Mouse (Mus musculus): ENCODE data around the gene Pcnx2. TPM values are rescaled to one million over a fixed set of nuclear protein-coding genes. Genes with fewer than 3 reads are reported as not detected.
A peak's percentile ranks its signal among the peaks of the same experiment; 100 is the strongest.

Pcnx2 gene
- polyA plus RNA-seq, 1 experiment from 2014 or later = 5.6 TPM

- Histone ChIP-seq H3K9me3 (ENCODE audit: control insufficient read depth, low read length) (no peaks in the 10 kb centered on the region), H3K27ac (ENCODE audit: low read length) (no peak overlapping the region), H3K4me1 (replicated peaks; ENCODE audit: control insufficient read depth, insufficient read depth, low read length) (no peaks in the 10 kb centered on the region), H3K9ac (replicated peaks; ENCODE audit: low read depth, low read length) (no peak overlapping the region), H3K36me3 (ENCODE audit: control insufficient read depth, insufficient read depth) (no peaks in the 10 kb centered on the region), H3K4me2 (ENCODE audit: low read length) (no peak overlapping the region), H3K4me3 (replicated peaks; ENCODE audit: low read length) (no peak overlapping the region), H3K27me3 (replicated peaks; ENCODE audit: control insufficient read depth, insufficient read depth, low read length) (no peaks in the 10 kb centered on the region)
- WGBS = 82% methylated on average over 5 of the region's 5 CpGs
- no peak for ATAC-seq
Measured at GRCm38 (mm10) chr8:125853300-125853699, 44.8 kb downstream of the Pcnx2 start.

DNA sequence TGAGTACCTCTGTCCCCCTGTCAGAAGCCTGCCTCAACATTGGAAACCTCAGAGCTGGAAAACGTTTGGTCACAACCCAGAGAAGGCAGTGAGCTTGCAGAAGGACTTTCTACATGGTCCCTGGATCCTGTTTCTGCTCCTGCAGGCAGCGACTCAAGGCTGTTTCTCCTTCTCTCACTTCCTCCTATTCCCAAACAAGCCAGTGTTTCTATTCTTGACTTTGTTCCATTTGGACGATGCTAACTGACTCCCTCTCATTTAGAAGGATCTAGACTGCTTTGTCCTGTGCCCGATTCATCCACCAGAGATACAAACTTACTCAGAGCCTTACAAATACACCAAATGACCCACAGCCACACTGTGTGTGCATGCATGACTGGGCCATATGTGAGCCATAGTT, 48.9 kb downstream of the Pcnx2 start:
- no peak overlapping the region for H3K9ac ChIP-seq (replicated peaks; ENCODE audit: low read depth, low read length)

DNA sequence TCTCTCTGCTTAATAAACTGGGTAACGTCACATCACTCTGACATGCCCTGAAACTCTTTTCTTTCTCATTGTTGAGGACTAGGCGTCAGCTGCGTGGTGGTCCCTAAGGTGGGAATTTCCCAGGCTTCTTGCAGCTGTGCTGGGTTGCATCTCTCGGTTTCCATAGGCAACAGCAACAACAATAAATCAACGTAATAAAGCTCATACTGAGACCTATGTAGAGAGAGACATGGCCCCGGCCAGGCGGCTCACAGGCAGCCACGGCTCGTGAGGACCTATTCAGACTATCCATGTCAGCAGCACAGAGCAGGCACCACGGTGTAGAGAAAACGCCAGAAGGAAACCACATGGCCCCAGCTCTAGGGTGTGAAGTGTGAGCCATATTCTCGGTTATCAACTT, 50.3 kb downstream of the Pcnx2 start:
- 46% methylated on average over 12 of the region's 12 CpGs for WGBS
- no peak overlapping the region for H3K9ac ChIP-seq (replicated peaks; ENCODE audit: low read depth, low read length)
- no peak overlapping the region for H3K27ac ChIP-seq (ENCODE audit: low read length)
- no peak overlapping the region for H3K4me2 ChIP-seq (ENCODE audit: low read length)
- no peak for ATAC-seq
- H3K36me3 ChIP-seq (ENCODE audit: control insufficient read depth, insufficient read depth) = no peaks in the 10 kb centered on the region
- H3K9me3 ChIP-seq (ENCODE audit: control insufficient read depth, low read length) = no peaks in the 10 kb centered on the region
- H3K4me3 ChIP-seq (replicated peaks; ENCODE audit: low read length) = no peak overlapping the region
- no peaks in the 10 kb centered on the region for H3K27me3 ChIP-seq (replicated peaks; ENCODE audit: control insufficient read depth, insufficient read depth, low read length)
- peaks cover 7% of the 10 kb centered on the region for H3K4me1 ChIP-seq (replicated peaks; ENCODE audit: control insufficient read depth, insufficient read depth, low read length)

More for the DNA sequence above, 48.9 kb downstream of the Pcnx2 start:
- ATAC-seq = no peak
- no peaks in the 10 kb centered on the region for H3K9me3 ChIP-seq (ENCODE audit: control insufficient read depth, low read length)
- no peak overlapping the region for H3K4me2 ChIP-seq (ENCODE audit: low read length)
- 69% methylated on average over 4 of the region's 4 CpGs for WGBS
- no peak overlapping the region for H3K27ac ChIP-seq (ENCODE audit: low read length)
- no peak overlapping the region for H3K4me3 ChIP-seq (replicated peaks; ENCODE audit: low read length)
- H3K27me3 ChIP-seq (replicated peaks; ENCODE audit: control insufficient read depth, insufficient read depth, low read length) = no peaks in the 10 kb centered on the region
- no peaks in the 10 kb centered on the region for H3K4me1 ChIP-seq (replicated peaks; ENCODE audit: control insufficient read depth, insufficient read depth, low read length)
- H3K36me3 ChIP-seq (ENCODE audit: control insufficient read depth, insufficient read depth) = no peaks in the 10 kb centered on the region

DNA sequence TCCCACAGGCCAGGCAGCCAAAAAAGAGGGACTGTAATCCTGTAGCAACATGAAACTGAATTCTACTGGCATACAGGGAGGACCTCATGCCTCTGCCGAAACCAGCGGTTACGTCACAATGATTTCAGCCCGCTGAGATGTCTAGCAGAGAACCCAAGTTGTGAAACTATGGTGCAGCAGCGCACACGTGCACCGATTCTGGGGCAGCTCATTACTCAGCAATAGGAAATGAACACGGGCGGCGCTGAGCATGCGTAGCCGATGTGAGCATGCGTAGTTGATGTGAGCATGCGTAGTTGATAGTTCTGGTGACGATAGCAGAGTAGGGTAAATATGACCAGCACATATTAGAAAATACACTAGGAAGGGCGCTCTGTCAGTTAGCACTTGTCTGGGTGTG, 52.8 kb downstream of the Pcnx2 start:
- Histone ChIP-seq H3K36me3 (ENCODE audit: control insufficient read depth, insufficient read depth) (no peaks in the 10 kb centered on the region), H3K4me3 (replicated peaks; ENCODE audit: low read length) (no peak overlapping the region), H3K9me3 (ENCODE audit: control insufficient read depth, low read length) (no peaks in the 10 kb centered on the region), H3K4me2 (ENCODE audit: low read length) (no peak overlapping the region), H3K27ac (ENCODE audit: low read length) (no peak overlapping the region), H3K9ac (replicated peaks; ENCODE audit: low read depth, low read length) (no peak overlapping the region), H3K27me3 (replicated peaks; ENCODE audit: control insufficient read depth, insufficient read depth, low read length) (no peaks in the 10 kb centered on the region), H3K4me1 (replicated peaks; ENCODE audit: control insufficient read depth, insufficient read depth, low read length) (peaks cover 11% of the 10 kb centered on the region)
- WGBS = 94% methylated on average over 16 of the region's 16 CpGs
- no peak for ATAC-seq

DNA sequence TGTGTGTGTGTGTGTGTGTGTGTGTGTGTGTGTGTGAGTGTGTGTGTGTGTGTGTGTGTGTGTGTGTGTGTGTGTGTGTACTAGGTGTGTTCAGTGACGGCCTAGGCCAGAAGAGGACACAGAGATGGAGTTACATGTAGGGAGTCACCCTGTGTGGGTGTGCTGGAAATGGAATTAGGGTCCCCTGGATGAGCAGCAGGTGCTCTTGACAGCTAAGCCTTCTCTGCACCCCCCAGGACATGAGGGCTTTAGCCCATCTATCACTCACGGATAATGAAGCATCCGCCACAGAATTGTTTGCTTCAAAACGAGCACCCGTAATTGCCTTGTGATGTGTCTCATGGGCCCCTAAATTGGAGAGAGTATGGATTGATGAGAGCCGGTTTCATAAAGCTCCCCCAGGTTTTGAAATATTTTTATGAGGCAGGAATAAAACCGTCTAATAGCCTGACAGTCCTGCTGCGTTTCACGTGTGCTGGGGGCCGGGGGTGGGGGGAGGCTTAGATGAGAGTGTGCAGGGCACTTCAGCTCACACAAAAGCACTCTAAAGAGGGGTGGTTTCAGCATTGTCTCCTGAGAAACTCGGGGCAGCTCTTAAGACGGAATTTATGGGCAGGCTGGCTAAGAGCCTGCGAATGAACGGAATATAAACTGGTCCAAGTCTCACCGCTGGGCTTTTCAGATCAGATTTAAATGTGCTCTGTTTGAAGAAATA, 54.8 kb downstream of the Pcnx2 start:
- 19% methylated on average over 15 of the region's 15 CpGs for WGBS
- H3K36me3 ChIP-seq (ENCODE audit: control insufficient read depth, insufficient read depth) = no peaks in the 10 kb centered on the region
- H3K4me3 ChIP-seq (replicated peaks; ENCODE audit: low read length) = no peak overlapping the region
- H3K9me3 ChIP-seq (ENCODE audit: control insufficient read depth, low read length) = no peaks in the 10 kb centered on the region
- H3K4me1 ChIP-seq (replicated peaks; ENCODE audit: control insufficient read depth, insufficient read depth, low read length) = peaks cover 11% of the 10 kb centered on the region
- ATAC-seq = no peak
- H3K4me2 ChIP-seq (ENCODE audit: low read length) = no peak overlapping the region
- H3K27ac ChIP-seq (ENCODE audit: low read length) = no peak overlapping the region
- H3K9ac ChIP-seq (replicated peaks; ENCODE audit: low read depth, low read length) = no peak overlapping the region
- no peaks in the 10 kb centered on the region for H3K27me3 ChIP-seq (replicated peaks; ENCODE audit: control insufficient read depth, insufficient read depth, low read length)

DNA sequence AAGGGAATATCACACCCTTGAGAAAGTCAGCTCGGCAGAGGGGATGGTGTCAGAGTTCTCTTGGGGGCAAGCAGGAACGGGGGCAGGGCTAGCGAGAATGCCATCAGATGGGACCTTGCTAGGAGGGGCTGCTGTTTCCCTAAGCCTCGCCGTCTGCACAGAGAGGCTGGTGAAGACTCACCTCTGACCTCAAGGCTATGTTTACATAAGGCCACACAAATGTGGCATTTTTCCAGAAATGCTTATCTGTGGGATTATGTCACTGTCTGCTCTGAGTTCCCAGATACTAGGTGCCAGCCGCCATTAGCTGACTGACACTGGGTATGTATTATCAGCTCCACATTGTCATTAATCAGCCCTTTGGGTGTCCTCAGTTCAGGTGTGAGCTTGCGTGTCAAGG, 56.0 kb downstream of the Pcnx2 start:
- Histone ChIP-seq H3K9me3 (ENCODE audit: control insufficient read depth, low read length) (no peaks in the 10 kb centered on the region), H3K27ac (ENCODE audit: low read length) (no peak overlapping the region), H3K4me3 (replicated peaks; ENCODE audit: low read length) (no peak overlapping the region), H3K36me3 (ENCODE audit: control insufficient read depth, insufficient read depth) (no peaks in the 10 kb centered on the region; the same call in 1 of the 2 replicates), H3K4me1 (replicated peaks; ENCODE audit: control insufficient read depth, insufficient read depth, low read length) (peaks cover 11% of the 10 kb centered on the region), H3K4me2 (ENCODE audit: low read length) (no peak overlapping the region), H3K27me3 (replicated peaks; ENCODE audit: control insufficient read depth, insufficient read depth, low read length) (no peaks in the 10 kb centered on the region), H3K9ac (replicated peaks; ENCODE audit: low read depth, low read length) (no peak overlapping the region)
- no peak for ATAC-seq
- WGBS = 81% methylated on average over 7 of the region's 7 CpGs

GRCm38 (mm10) chr8:125824688-125825087, 73.4 kb downstream of the Pcnx2 start:
- no peak overlapping the region for H3K27ac ChIP-seq (ENCODE audit: low read length)
- no peaks in the 10 kb centered on the region for H3K9me3 ChIP-seq (ENCODE audit: control insufficient read depth, low read length)
- H3K4me3 ChIP-seq (replicated peaks; ENCODE audit: low read length) = no peak overlapping the region
- H3K36me3 ChIP-seq (ENCODE audit: control insufficient read depth, insufficient read depth) = no peaks in the 10 kb centered on the region
- no peak for ATAC-seq
- H3K4me2 ChIP-seq (ENCODE audit: low read length) = no peak overlapping the region
- no peaks in the 10 kb centered on the region for H3K27me3 ChIP-seq (replicated peaks; ENCODE audit: control insufficient read depth, insufficient read depth, low read length)
- peaks cover 16% of the 10 kb centered on the region for H3K4me1 ChIP-seq (replicated peaks; ENCODE audit: control insufficient read depth, insufficient read depth, low read length)
- H3K9ac ChIP-seq (replicated peaks; ENCODE audit: low read depth, low read length) = no peak overlapping the region
- 42% methylated on average over 2 of the region's 2 CpGs for WGBS

- no peaks in the 10 kb centered on the region for H3K9me3 ChIP-seq (ENCODE audit: control insufficient read depth, low read length)
- no peak overlapping the region; the same call in 1 of the 2 replicates for H3K27ac ChIP-seq (ENCODE audit: low read length)
- WGBS = 51% methylated on average over 12 of the region's 12 CpGs
- no peak overlapping the region for H3K4me3 ChIP-seq (replicated peaks; ENCODE audit: low read length)
- peak; percentile 43; the same call in 1 of the 2 replicates for ATAC-seq
- no peaks in the 10 kb centered on the region for H3K27me3 ChIP-seq (replicated peaks; ENCODE audit: control insufficient read depth, insufficient read depth, low read length)
- H3K4me2 ChIP-seq (ENCODE audit: low read length) = no peak overlapping the region
- no peaks in the 10 kb centered on the region for H3K36me3 ChIP-seq (ENCODE audit: control insufficient read depth, insufficient read depth)
- H3K4me1 ChIP-seq (replicated peaks; ENCODE audit: control insufficient read depth, insufficient read depth, low read length) = peaks cover 20% of the 10 kb centered on the region
- H3K9ac ChIP-seq (replicated peaks; ENCODE audit: low read depth, low read length) = no peak overlapping the region
Measured at GRCm38 (mm10) chr8:125823719-125824118, 74.4 kb downstream of the Pcnx2 start.

DNA sequence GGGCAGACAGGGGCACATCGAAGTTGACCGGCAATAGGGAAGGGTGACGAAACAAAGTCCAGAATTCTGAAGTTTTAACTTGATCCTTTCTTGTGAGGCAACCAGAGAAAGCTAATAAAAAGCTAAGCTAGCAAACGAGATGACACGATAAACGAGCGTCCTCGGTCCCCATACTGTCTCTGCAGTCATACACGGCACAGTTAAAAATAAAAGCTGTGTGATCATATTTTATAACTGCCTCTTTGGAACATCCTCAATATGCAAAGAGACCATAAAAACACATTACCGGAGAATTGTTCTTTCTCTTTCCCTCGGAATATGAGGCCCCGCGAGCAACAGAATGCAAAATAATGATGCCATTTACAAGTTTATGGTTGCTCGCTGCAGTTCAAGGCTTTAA, 76.1 kb downstream of the Pcnx2 start:
- no peak overlapping the region for H3K4me3 ChIP-seq (replicated peaks; ENCODE audit: low read length)
- no peak overlapping the region for H3K4me2 ChIP-seq (ENCODE audit: low read length)
- no peaks in the 10 kb centered on the region for H3K36me3 ChIP-seq (ENCODE audit: control insufficient read depth, insufficient read depth)
- H3K9ac ChIP-seq (replicated peaks; ENCODE audit: low read depth, low read length) = no peak overlapping the region
- no peaks in the 10 kb centered on the region for H3K9me3 ChIP-seq (ENCODE audit: control insufficient read depth, low read length)
- H3K27ac ChIP-seq (ENCODE audit: low read length) = no peak overlapping the region
- 70% methylated on average over 14 of the region's 14 CpGs for WGBS
- H3K4me1 ChIP-seq (replicated peaks; ENCODE audit: control insufficient read depth, insufficient read depth, low read length) = peaks cover 21% of the 10 kb centered on the region
- ATAC-seq = no peak
- H3K27me3 ChIP-seq (replicated peaks; ENCODE audit: control insufficient read depth, insufficient read depth, low read length) = no peaks in the 10 kb centered on the region

DNA sequence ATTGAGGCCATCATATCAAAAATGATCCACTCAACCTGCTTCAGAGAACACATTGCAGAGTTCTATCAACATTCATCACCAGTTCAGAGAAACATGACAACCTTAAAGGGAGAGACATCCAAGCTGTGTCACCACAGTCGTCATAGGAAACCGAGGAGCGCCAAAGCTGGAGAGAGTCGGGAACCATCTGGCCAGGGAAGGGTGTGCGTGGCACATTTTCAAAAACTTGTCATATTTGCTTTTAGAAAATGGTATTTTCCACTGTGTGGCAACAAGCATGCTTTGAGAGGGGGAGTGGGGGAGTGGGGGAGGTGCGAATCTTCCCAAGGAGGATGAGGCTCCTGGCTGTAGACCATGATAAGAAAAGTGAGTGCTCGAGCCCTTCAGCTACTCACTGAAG, 78.3 kb downstream of the Pcnx2 start:
- Histone ChIP-seq H3K4me2 (ENCODE audit: low read length) (no peak overlapping the region), H3K9me3 (ENCODE audit: control insufficient read depth, low read length) (peaks cover 1% of the 10 kb centered on the region), H3K27ac (ENCODE audit: low read length) (peak overlapping the region; percentile 37; the same call in 1 of the 2 replicates), H3K27me3 (replicated peaks; ENCODE audit: control insufficient read depth, insufficient read depth, low read length) (no peaks in the 10 kb centered on the region), H3K4me3 (replicated peaks; ENCODE audit: low read length) (no peak overlapping the region), H3K36me3 (ENCODE audit: control insufficient read depth, insufficient read depth) (peaks cover 6% of the 10 kb centered on the region), H3K9ac (replicated peaks; ENCODE audit: low read depth, low read length) (no peak overlapping the region), H3K4me1 (replicated peaks; ENCODE audit: control insufficient read depth, insufficient read depth, low read length) (peaks cover 21% of the 10 kb centered on the region)
- peak; percentile 87 for ATAC-seq
- WGBS = 52% methylated on average over 7 of the region's 7 CpGs

All from forebrain, embryonic 16.5 days (tissue).